Mouse (Mus musculus): ENCODE measurements around the gene Zfp764. TPM values are rescaled to one million over a fixed set of nuclear protein-coding genes. Genes with fewer than 3 reads are reported as not detected.
"Not testable (repeated sequence)": the region's sequence is repeated elsewhere in the genome, so short reads cannot be mapped to it uniquely, and the experiment has no call there.

Zfp764 gene
- polyA plus RNA-seq, 1 experiment from 2014 or later = 1.3 TPM

DNA sequence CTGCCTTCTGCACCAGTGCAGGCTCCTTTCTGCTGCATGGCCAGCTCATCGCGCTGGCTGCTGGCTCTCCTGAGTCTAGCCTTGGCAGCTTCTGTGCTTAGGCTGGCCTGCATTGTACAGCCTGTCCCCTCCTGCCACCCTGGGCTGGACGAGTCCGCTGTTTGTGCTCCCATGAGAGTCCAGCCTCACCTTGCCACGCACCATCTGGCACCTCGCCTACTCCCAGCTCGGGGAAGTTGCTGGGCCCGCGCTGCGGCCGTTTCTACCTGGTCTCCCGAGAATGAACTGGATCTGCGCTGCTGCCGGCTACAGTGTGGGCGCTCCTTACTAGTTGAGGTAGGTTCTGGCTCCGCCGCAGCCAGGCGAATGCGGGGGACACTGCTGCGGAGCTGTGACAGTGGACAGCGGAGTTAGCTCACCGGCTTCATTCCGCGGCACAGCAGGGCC is 43.1 kb downstream of the Zfp764 start:
- no peak for ATAC-seq (ENCODE audit: insufficient read depth)
- H3K27me3 ChIP-seq = peaks cover 30% of the 10 kb centered on the region
- H3K4me3 ChIP-seq (replicated peaks) = peak overlapping the region; percentile 27
- no peak overlapping the region for H3K27ac ChIP-seq (replicated peaks)
- no peaks in the 10 kb centered on the region for H3K9me3 ChIP-seq (replicated peaks)
- WGBS (ENCODE audit: insufficient replicate concordance) = 15% methylated on average over 24 of the region's 24 CpGs
- peak overlapping the region; percentile 57 for H3K4me2 ChIP-seq
- no peaks in the 10 kb centered on the region for H3K36me3 ChIP-seq (replicated peaks)
- peak overlapping the region; percentile 40; the same call in 1 of the 2 replicates for H3K9ac ChIP-seq
- H3K4me1 ChIP-seq (replicated peaks) = peaks cover 9% of the 10 kb centered on the region

DNA sequence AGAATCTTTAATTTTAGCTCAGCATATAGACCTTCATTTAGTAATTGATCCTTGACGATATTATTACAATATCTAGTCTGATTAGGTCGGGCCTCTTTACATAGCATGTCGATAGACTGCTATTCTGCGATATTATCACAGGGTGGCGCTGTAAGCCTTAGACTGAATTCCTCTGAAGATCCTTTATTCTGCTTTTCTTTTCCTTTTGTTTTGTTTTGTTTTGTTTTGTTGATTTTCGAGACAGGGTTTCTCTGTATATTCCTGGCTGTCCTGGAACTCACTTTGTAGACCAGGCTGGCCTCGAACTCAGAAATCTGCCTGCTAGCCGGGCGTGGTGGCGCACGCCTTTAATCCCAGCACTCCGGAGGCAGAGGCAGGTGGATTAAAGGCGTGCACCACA is 44.2 kb downstream of the Zfp764 start:
- WGBS (ENCODE audit: insufficient replicate concordance) = 20% methylated on average over 13 of the region's 13 CpGs
- H3K36me3 ChIP-seq (replicated peaks); H3K27ac ChIP-seq (replicated peaks); H3K9me3 ChIP-seq (replicated peaks); ATAC-seq (ENCODE audit: insufficient read depth); H3K9ac ChIP-seq; H3K4me1 ChIP-seq (replicated peaks): not testable (repeated sequence)
- peaks cover 35% of the 10 kb centered on the region for H3K27me3 ChIP-seq
- H3K4me2 ChIP-seq = peak overlapping the region; percentile 33
- H3K4me3 ChIP-seq (replicated peaks) = peak overlapping the region; percentile 27

DNA sequence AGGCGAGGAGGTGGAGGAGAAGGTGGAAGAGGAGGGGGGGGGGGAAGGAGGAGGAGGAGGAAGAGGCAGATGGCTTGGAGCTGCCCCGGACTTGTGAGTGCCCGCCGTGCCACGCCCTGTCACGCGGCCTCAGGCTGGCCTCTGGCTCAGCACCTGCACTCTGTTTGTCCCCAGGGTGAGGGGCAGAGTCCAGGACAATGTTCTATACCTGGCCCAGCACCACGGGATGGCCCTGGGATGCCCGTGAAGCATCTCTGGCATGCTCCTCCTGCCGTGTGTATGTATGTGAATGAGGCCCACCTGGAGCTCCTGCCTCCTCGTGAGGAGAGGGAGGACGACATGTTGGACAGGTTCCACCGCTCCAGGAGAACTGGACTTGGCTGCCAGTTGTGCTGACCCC is 45.2 kb downstream of the Zfp764 start:
- WGBS (ENCODE audit: insufficient replicate concordance) = 43% methylated on average over 13 of the region's 13 CpGs
- peak; percentile 64; the same call in 1 of the 2 replicates for ATAC-seq (ENCODE audit: insufficient read depth)
- no peak overlapping the region for H3K27ac ChIP-seq (replicated peaks)
- H3K9me3 ChIP-seq (replicated peaks) = no peaks in the 10 kb centered on the region
- H3K4me2 ChIP-seq = no peak overlapping the region
- no peaks in the 10 kb centered on the region for H3K36me3 ChIP-seq (replicated peaks)
- H3K9ac ChIP-seq = no peak overlapping the region
- H3K27me3 ChIP-seq = peaks cover 35% of the 10 kb centered on the region
- H3K4me3 ChIP-seq (replicated peaks) = no peak overlapping the region
- peaks cover 9% of the 10 kb centered on the region for H3K4me1 ChIP-seq (replicated peaks)

DNA sequence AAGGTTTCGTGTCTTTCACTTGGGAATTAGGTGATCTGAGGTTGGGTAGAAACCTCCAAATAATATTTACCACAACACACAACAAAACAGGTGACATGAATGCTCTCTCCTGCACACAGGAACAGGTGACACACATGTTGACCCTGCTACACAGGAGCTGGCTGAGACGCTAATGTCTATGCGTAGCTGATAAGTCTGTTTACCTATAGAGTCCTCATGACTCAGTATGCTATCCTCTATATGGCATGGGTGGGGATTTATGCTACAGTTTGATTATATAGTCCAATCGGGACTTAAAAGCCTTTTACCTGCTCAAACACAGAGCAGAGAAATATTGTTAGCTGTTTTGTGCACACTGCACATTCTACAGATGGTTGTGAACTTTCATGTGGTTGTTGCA is 46.4 kb downstream of the Zfp764 start:
- Histone ChIP-seq H3K9me3 (replicated peaks) (no peaks in the 10 kb centered on the region), H3K9ac (no peak overlapping the region), H3K27me3 (peaks cover 31% of the 10 kb centered on the region), H3K36me3 (replicated peaks) (no peaks in the 10 kb centered on the region), H3K4me3 (replicated peaks) (no peak overlapping the region), H3K4me1 (replicated peaks) (peaks cover 9% of the 10 kb centered on the region), H3K4me2 (no peak overlapping the region), H3K27ac (replicated peaks) (no peak overlapping the region)
- no peak for ATAC-seq (ENCODE audit: insufficient read depth)
- WGBS (ENCODE audit: insufficient replicate concordance) = 47% methylated on average over 4 of the region's 4 CpGs

DNA sequence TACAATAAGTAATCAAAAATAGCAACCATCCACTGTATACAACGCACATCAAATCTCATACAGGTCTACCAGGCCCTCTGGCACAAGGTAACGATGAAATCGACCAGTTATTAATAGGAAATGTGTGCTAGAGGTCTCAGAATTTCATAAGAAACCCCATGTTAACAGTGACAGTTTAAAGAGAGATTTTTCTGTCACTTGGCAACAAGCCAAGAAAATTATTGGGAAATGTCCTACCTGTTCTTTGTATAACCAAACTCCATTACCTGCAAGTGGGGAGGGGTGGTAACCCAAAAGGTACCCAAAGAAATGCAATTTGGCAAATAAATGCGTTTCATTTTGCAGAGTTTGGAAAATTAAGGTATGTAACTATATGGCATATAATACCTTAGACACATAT is 48.1 kb downstream of the Zfp764 start:
- Histone ChIP-seq H3K9me3 (replicated peaks) (no peaks in the 10 kb centered on the region), H3K36me3 (replicated peaks) (no peaks in the 10 kb centered on the region), H3K27ac (replicated peaks) (no peak overlapping the region), H3K9ac (no peak overlapping the region), H3K4me3 (replicated peaks) (no peak overlapping the region), H3K4me2 (no peak overlapping the region), H3K4me1 (replicated peaks) (peaks cover 6% of the 10 kb centered on the region), H3K27me3 (peaks cover 20% of the 10 kb centered on the region)
- ATAC-seq (ENCODE audit: insufficient read depth) = no peak
- 54% methylated on average over 4 of the region's 4 CpGs for WGBS (ENCODE audit: insufficient replicate concordance)

DNA sequence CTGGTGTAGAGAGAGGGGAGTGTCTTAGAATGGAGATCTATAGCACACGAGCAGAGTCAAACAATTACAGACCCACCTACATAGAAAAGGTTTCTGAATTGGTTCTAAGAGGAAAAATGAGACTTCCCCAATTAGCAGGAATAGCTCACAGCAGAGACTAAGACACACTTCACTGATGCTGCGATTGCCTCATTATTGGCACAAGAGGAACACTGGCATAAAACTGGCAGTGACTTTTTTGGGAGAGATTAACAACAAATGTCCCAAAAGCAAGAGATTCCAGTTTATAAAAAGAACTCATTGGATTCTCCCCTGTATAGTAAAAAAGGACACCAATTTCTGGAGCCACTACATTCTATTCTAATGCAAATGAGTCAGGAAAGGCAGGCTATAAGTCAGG is 48.8 kb downstream of the Zfp764 start:
- Histone ChIP-seq H3K4me3 (replicated peaks) (no peak overlapping the region), H3K27ac (replicated peaks) (no peak overlapping the region), H3K4me1 (replicated peaks) (peaks cover 3% of the 10 kb centered on the region; the same call in 1 of the 2 replicates), H3K4me2 (no peak overlapping the region), H3K9ac (no peak overlapping the region), H3K9me3 (replicated peaks) (no peaks in the 10 kb centered on the region), H3K27me3 (peaks cover 16% of the 10 kb centered on the region), H3K36me3 (replicated peaks) (no peaks in the 10 kb centered on the region)
- WGBS (ENCODE audit: insufficient replicate concordance) = 49% methylated on average over 2 of the region's 2 CpGs
- no peak for ATAC-seq (ENCODE audit: insufficient read depth)

DNA sequence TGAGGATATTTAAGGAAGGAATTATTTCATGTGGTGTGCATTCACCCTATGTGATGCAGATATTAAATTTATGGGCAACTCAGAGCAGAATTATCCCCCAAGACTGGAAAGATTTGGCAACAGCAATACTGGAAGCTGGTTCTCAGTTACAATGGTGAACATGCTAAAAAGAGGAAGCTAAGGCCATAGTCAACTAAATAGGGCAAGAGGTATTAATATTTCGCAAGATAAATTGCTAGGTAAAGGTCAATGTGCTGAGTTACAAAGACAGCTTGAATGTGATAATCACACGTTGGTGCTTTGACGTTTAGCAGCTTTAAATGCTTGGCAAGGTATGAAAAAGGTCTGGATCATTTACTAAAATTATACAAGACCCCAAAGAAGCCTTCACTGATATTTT is 50.8 kb downstream of the Zfp764 start:
- Histone ChIP-seq H3K4me2 (no peak overlapping the region), H3K36me3 (replicated peaks) (no peaks in the 10 kb centered on the region), H3K27me3 (peaks cover 13% of the 10 kb centered on the region), H3K27ac (replicated peaks) (no peak overlapping the region), H3K4me1 (replicated peaks) (no peaks in the 10 kb centered on the region), H3K4me3 (replicated peaks) (no peak overlapping the region), H3K9ac (no peak overlapping the region), H3K9me3 (replicated peaks) (no peaks in the 10 kb centered on the region)
- no peak for ATAC-seq (ENCODE audit: insufficient read depth)
- WGBS (ENCODE audit: insufficient replicate concordance) = 40% methylated on average over 3 of the region's 3 CpGs

Other genes starting within 250 kb of the Zfp764 start
- 18.0 and 21.5 TPM in 2 replicates for gene Cd2bp2, start 210.8 kb downstream of the Zfp764 start, polyA plus RNA-seq (2015; fragmentation: Nextera tagmentation; extraction: Ambion mirVana)
- gene Tbc1d10b, start 198.4 kb downstream of the Zfp764 start, polyA plus RNA-seq (2015; fragmentation: Nextera tagmentation; extraction: Ambion mirVana) = 17.1 and 18.2 TPM in 2 replicates
- 67.8 and 89.3 TPM in 2 replicates for gene Mylpf, start 197.9 kb downstream of the Zfp764 start, polyA plus RNA-seq (2015; fragmentation: Nextera tagmentation; extraction: Ambion mirVana)
- gene Zfp553, start 173.8 kb downstream of the Zfp764 start, polyA plus RNA-seq (2015; fragmentation: Nextera tagmentation; extraction: Ambion mirVana) = 6.3 and 6.8 TPM in 2 replicates
- gene Sept1, start 173.7 kb downstream of the Zfp764 start, polyA plus RNA-seq (2015; fragmentation: Nextera tagmentation; extraction: Ambion mirVana) = 9.4 and 9.7 TPM in 2 replicates
- gene Zfp771, start 162.5 kb downstream of the Zfp764 start, polyA plus RNA-seq (2015; fragmentation: Nextera tagmentation; extraction: Ambion mirVana) = 13.8 and 15.0 TPM in 2 replicates
- gene Dctpp1, start 146.1 kb downstream of the Zfp764 start, polyA plus RNA-seq (2015; fragmentation: Nextera tagmentation; extraction: Ambion mirVana) = 74.2 and 84.8 TPM in 2 replicates
- gene Sephs2, start 132.8 kb downstream of the Zfp764 start, polyA plus RNA-seq (2015; fragmentation: Nextera tagmentation; extraction: Ambion mirVana) = 162 and 175 TPM in 2 replicates
- 6.2 and 7.3 TPM in 2 replicates for gene Itgal, start 110.6 kb downstream of the Zfp764 start, polyA plus RNA-seq (2015; fragmentation: Nextera tagmentation; extraction: Ambion mirVana)
- 3.1 and 4.4 TPM in 2 replicates for gene Zfp768, start 61.2 kb downstream of the Zfp764 start, polyA plus RNA-seq (2015; fragmentation: Nextera tagmentation; extraction: Ambion mirVana)
- 1.8 and 2.3 TPM in 2 replicates for gene Zfp747, start 30.8 kb downstream of the Zfp764 start, polyA plus RNA-seq (2015; fragmentation: Nextera tagmentation; extraction: Ambion mirVana)
- gene 9130019O22Rik, start 19.7 kb downstream of the Zfp764 start, polyA plus RNA-seq (2015; fragmentation: Nextera tagmentation; extraction: Ambion mirVana) = 1.2 and 1.5 TPM in 2 replicates
- 1.3 and 1.5 TPM in 2 replicates for gene E430018J23Rik, start 13.2 kb downstream of the Zfp764 start, polyA plus RNA-seq (2015; fragmentation: Nextera tagmentation; extraction: Ambion mirVana)
- 7.3 and 9.1 TPM in 2 replicates for gene Zfp688, start 15.2 kb upstream of the Zfp764 start, polyA plus RNA-seq (2015; fragmentation: Nextera tagmentation; extraction: Ambion mirVana)
- 2.1 TPM in 2 replicates for gene Zfp689, start 42.3 kb upstream of the Zfp764 start, polyA plus RNA-seq (2015; fragmentation: Nextera tagmentation; extraction: Ambion mirVana)
- gene Prr14, start 52.8 kb upstream of the Zfp764 start, polyA plus RNA-seq (2015; fragmentation: Nextera tagmentation; extraction: Ambion mirVana) = 19.8 and 22.4 TPM in 2 replicates
- 5.5 and 5.6 TPM in 2 replicates for gene Fbrs, start 72.4 kb upstream of the Zfp764 start, polyA plus RNA-seq (2015; fragmentation: Nextera tagmentation; extraction: Ambion mirVana)
- 15.0 and 18.9 TPM in 2 replicates for gene Srcap, start 105.2 kb upstream of the Zfp764 start, polyA plus RNA-seq (2015; fragmentation: Nextera tagmentation; extraction: Ambion mirVana)
- gene Gm42715, start 112.8 kb upstream of the Zfp764 start, polyA plus RNA-seq (2015; fragmentation: Nextera tagmentation; extraction: Ambion mirVana) = 5.2 and 5.5 TPM in 2 replicates
- 2.6 and 2.7 TPM in 2 replicates for gene Tmem265, start 154.6 kb upstream of the Zfp764 start, polyA plus RNA-seq (2015; fragmentation: Nextera tagmentation; extraction: Ambion mirVana)
- gene Phkg2, start 166.5 kb upstream of the Zfp764 start, polyA plus RNA-seq (2015; fragmentation: Nextera tagmentation; extraction: Ambion mirVana) = 20.0 and 24.6 TPM in 2 replicates
- gene Ccdc189, start 181.8 kb upstream of the Zfp764 start, polyA plus RNA-seq (2015; fragmentation: Nextera tagmentation; extraction: Ambion mirVana) = 6.4 and 8.3 TPM in 2 replicates
- gene Rnf40, start 181.9 kb upstream of the Zfp764 start, polyA plus RNA-seq (2015; fragmentation: Nextera tagmentation; extraction: Ambion mirVana) = 18.3 and 19.5 TPM in 2 replicates
- gene Zfp629, start 209.0 kb upstream of the Zfp764 start, polyA plus RNA-seq (2015; fragmentation: Nextera tagmentation; extraction: Ambion mirVana) = 1.2 and 1.6 TPM in 2 replicates

Data from liver, embryonic 15.5 days (tissue).